In the genomic region with DNA sequence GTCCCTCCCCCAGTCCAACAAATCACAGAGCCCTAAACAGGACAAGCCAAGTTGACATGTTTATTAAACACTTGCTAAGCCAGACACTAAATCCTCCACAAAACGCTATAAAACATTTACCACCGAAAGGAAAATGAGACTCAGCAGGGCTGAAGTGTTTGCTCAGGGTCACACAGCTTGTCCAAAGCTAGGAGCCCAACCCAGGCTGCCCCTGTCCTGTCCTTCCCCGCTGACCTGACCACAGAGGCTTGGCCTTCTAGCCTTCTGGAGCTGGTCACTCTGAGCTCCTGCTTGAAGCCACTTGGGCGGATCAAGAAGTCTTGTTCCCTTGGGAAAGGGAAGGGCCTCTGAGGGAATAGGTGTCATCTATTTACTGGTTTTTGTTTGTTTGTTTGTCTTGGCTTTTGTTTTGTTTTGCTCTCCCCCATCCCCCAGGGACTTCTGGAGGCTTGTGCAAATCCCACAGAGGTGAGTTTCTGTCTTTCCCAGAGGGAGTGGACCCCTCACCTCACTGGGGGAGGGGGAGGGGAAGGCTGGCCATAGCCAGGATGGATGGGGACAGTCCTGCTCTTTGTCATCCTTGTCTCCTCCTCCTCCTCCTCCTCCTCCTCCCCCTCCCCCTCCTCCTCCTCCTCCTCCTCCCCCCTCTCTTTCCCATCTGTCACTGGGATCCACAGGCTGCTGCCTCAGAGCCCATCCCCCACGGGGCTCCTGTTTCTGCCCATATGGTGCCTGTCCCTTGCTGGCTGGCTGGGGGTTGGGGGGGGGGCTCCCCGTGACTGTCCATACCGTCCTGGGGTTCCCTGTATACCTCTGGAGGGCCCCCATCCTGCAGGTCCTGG, we compare ENCODE assay signal across 8 mouse cellular contexts. TPM values are rescaled to one million over a fixed set of nuclear protein-coding genes. Genes with fewer than 3 reads are reported as not detected.
DNase-seq lines count a peak whose midpoint lies in the region; ATAC-seq and TF ChIP-seq lines count a peak whose summit lies in the region.

No protein-coding gene starts in this region.

- H3K4me2 ChIP-seq in midbrain, embryonic 16.5 days (ENCODE audit: low read length): no peak overlapping the region
- no peak overlapping the region; the same call in 1 of the 2 replicates for H3K4me2 ChIP-seq in embryonic facial prominence, embryonic 11.5 days (ENCODE audit: low read depth, low read length)
- peak overlapping the region; percentile 66 for H3K4me2 ChIP-seq in intestine, embryonic 14.5 days (ENCODE audit: low read length)

- TF ChIP-seq CTCF in small intestine, adult 2 months (IDR thresholded peaks at IDR 0.05; ENCODE audit: extremely low read depth, insufficient read length, insufficient replicate concordance, low read depth, low read length): no peak

- H3K4me3 ChIP-seq in midbrain, embryonic 10.5 days: peak overlapping the region; percentile 72
- H3K4me3 ChIP-seq in midbrain, embryonic 16.5 days (ENCODE audit: low read depth, low read length): no peak overlapping the region
- H3K4me3 ChIP-seq in embryonic facial prominence, embryonic 11.5 days (ENCODE audit: low read depth, low read length): no peak overlapping the region
- H3K4me3 ChIP-seq in intestine, embryonic 14.5 days (ENCODE audit: low read depth, low read length): peak overlapping the region; percentile 65
- H3K4me3 ChIP-seq in small intestine, adult 2 months (ENCODE audit: low read depth, low read length): no peak overlapping the region

- H3K9me3 ChIP-seq in midbrain, embryonic 10.5 days (replicated peaks): no peaks in the 10 kb centered on the region
- no peaks in the 10 kb centered on the region for H3K9me3 ChIP-seq in midbrain, embryonic 16.5 days (replicated peaks; ENCODE audit: control insufficient read depth, low read length, poor library complexity, severe bottlenecking)
- no peaks in the 10 kb centered on the region for H3K9me3 ChIP-seq in embryonic facial prominence, embryonic 11.5 days (replicated peaks; ENCODE audit: control insufficient read depth, low read length)
- no peaks in the 10 kb centered on the region for H3K9me3 ChIP-seq in intestine, embryonic 14.5 days (ENCODE audit: control insufficient read depth, low read length)

- no peak for TF ChIP-seq POLR2A in small intestine, adult 2 months (IDR thresholded peaks at IDR 0.05; ENCODE audit: low read depth, low read length)

- H3K4me1 ChIP-seq in midbrain, embryonic 10.5 days: peaks cover 59% of the 10 kb centered on the region
- H3K4me1 ChIP-seq in midbrain, embryonic 16.5 days (ENCODE audit: control insufficient read depth, insufficient read depth, low read length): peaks cover 9% of the 10 kb centered on the region
- peaks cover 13% of the 10 kb centered on the region for H3K4me1 ChIP-seq in embryonic facial prominence, embryonic 11.5 days (ENCODE audit: control insufficient read depth, insufficient read depth, low read length)
- peaks cover 39% of the 10 kb centered on the region for H3K4me1 ChIP-seq in intestine, embryonic 14.5 days (replicated peaks; ENCODE audit: control insufficient read depth, insufficient read depth, low read length)
- peaks cover 17% of the 10 kb centered on the region for H3K4me1 ChIP-seq in small intestine, adult 2 months (ENCODE audit: control insufficient read depth, insufficient read depth, insufficient read length, low read length)

- DNase-seq in midbrain, embryonic 10.5 days (ENCODE audit: low spot score): peak; percentile 68
- no peak for DNase-seq in embryonic facial prominence, embryonic 11.5 days (ENCODE audit: low spot score)
- DNase-seq in intestine, embryonic 14.5 days (ENCODE audit: low spot score): no peak
- DNase-seq in adrenal gland, postnatal 36 days: no peak
- no peak for DNase-seq in frontal cortex, postnatal 10 days (ENCODE audit: low spot score in 2 of 2)

- ATAC-seq in midbrain, embryonic 16.5 days: no peak
- ATAC-seq in embryonic facial prominence, embryonic 11.5 days (replicated peaks; ENCODE audit: insufficient number of reproducible peaks, low FRiP score, low TSS enrichment, low read depth): 0 out of 2 replicates have a peak, but pooled peaks have one; percentile 20
- ATAC-seq in intestine, embryonic 14.5 days (replicated peaks; ENCODE audit: low FRiP score, low TSS enrichment, low read depth): no peak
- ATAC-seq in granulocyte monocyte progenitor cell, adult 5-6 weeks (replicated peaks; ENCODE audit: poor library complexity, severe bottlenecking): no peak

- H3K27ac ChIP-seq in midbrain, embryonic 10.5 days (replicated peaks): peak overlapping the region; percentile 87
- no peak overlapping the region for H3K27ac ChIP-seq in midbrain, embryonic 16.5 days (ENCODE audit: low read length)
- peak overlapping the region; percentile 22; the same call in 1 of the 2 replicates for H3K27ac ChIP-seq in embryonic facial prominence, embryonic 11.5 days (replicated peaks; ENCODE audit: low read depth, low read length)
- peak overlapping the region; percentile 91 for H3K27ac ChIP-seq in intestine, embryonic 14.5 days (ENCODE audit: low read depth)
- peak overlapping the region; percentile 62; the same call in 1 of the 2 replicates for H3K27ac ChIP-seq in small intestine, adult 2 months (ENCODE audit: insufficient read depth, low read depth, low read length)

- WGBS in midbrain, embryonic 10.5 days: 21% methylated on average over 7 of the region's 7 CpGs
- WGBS in midbrain, embryonic 16.5 days: 21% methylated on average over 6 of the region's 7 CpGs
- WGBS in embryonic facial prominence, embryonic 11.5 days: 30% methylated on average over 7 of the region's 7 CpGs
- 12% methylated on average over 7 of the region's 7 CpGs for WGBS in intestine, embryonic 14.5 days
- WGBS in small intestine, adult 2 months: 61% methylated on average over 7 of the region's 7 CpGs

- H3K27me3 ChIP-seq in midbrain, embryonic 10.5 days (ENCODE audit: low read depth, poor library complexity, severe bottlenecking): peaks cover 38% of the 10 kb centered on the region
- no peaks in the 10 kb centered on the region for H3K27me3 ChIP-seq in midbrain, embryonic 16.5 days (ENCODE audit: control insufficient read depth, insufficient read depth, low read depth, low read length)
- H3K27me3 ChIP-seq in embryonic facial prominence, embryonic 11.5 days (ENCODE audit: control insufficient read depth, insufficient read depth, low read length): no peaks in the 10 kb centered on the region
- no peaks in the 10 kb centered on the region for H3K27me3 ChIP-seq in intestine, embryonic 14.5 days (replicated peaks; ENCODE audit: control insufficient read depth, insufficient read depth, low read length)
- no peaks in the 10 kb centered on the region for H3K27me3 ChIP-seq in small intestine, adult 2 months (ENCODE audit: control insufficient read depth, insufficient read depth, low read length)

- no peaks in the 10 kb centered on the region for H3K36me3 ChIP-seq in midbrain, embryonic 10.5 days
- H3K36me3 ChIP-seq in midbrain, embryonic 16.5 days (ENCODE audit: control insufficient read depth, insufficient read depth, low read length): no peaks in the 10 kb centered on the region
- no peaks in the 10 kb centered on the region for H3K36me3 ChIP-seq in embryonic facial prominence, embryonic 11.5 days (replicated peaks; ENCODE audit: control insufficient read depth, insufficient read depth, low read depth, low read length)
- H3K36me3 ChIP-seq in intestine, embryonic 14.5 days (ENCODE audit: control insufficient read depth, insufficient read depth, low read length): no peaks in the 10 kb centered on the region
- H3K36me3 ChIP-seq in small intestine, adult 2 months (ENCODE audit: control insufficient read depth, insufficient read depth, low read length): no peaks in the 10 kb centered on the region

- no peak overlapping the region for H3K9ac ChIP-seq in midbrain, embryonic 16.5 days (ENCODE audit: low read depth, low read length)
- H3K9ac ChIP-seq in embryonic facial prominence, embryonic 11.5 days (replicated peaks; ENCODE audit: low read length): peak overlapping the region; percentile 44; the same call in 1 of the 2 replicates
- peak overlapping the region; percentile 31 for H3K9ac ChIP-seq in intestine, embryonic 14.5 days (ENCODE audit: low read length)

RNA-seq across cellular contexts. Expression of a gene that starts 2.7 kb away (rescaled TPM):
- polyA plus RNA-seq in midbrain, embryonic 10.5 days (2016; fragmentation: Nextera tagmentation; extraction: Ambion mirVana): 21.9 and 22.2 TPM in 2 replicates
- polyA plus RNA-seq in midbrain, embryonic 16.5 days (2015; fragmentation: Nextera tagmentation; extraction: Ambion mirVana): 2.5 and 2.7 TPM in 2 replicates
- 18.0 and 21.0 TPM in 2 replicates for polyA plus RNA-seq in embryonic facial prominence, embryonic 11.5 days (2014; fragmentation: Nextera tagmentation; extraction: Ambion mirVana)
- polyA plus RNA-seq in intestine, embryonic 14.5 days (2014; fragmentation: Nextera tagmentation; extraction: Ambion mirVana): 59.7 and 66.5 TPM in 2 replicates
- polyA plus RNA-seq in small intestine, adult 2 months (2012; rRNA removed): 34.1 and 57.4 TPM in 2 replicates
- 1 to 10 TPM; 3.6 to 4.9 TPM for total RNA-seq in adrenal gland, postnatal 36 days (2021)
- total RNA-seq in granulocyte monocyte progenitor cell, adult 5-6 weeks (2014; fragmentation: Nextera tagmentation): not detected in 2 replicates
- not detected in 2 replicates for total RNA-seq in granulocyte monocyte progenitor cell, adult 5-6 weeks (2017)

RNA-seq across cellular contexts. Expression of a gene that starts 10.1 kb away (rescaled TPM):
- polyA plus RNA-seq in midbrain, embryonic 10.5 days (2016; fragmentation: Nextera tagmentation; extraction: Ambion mirVana): 20.5 and 20.8 TPM in 2 replicates
- polyA plus RNA-seq in midbrain, embryonic 16.5 days (2015; fragmentation: Nextera tagmentation; extraction: Ambion mirVana): 81.2 and 89.7 TPM in 2 replicates
- polyA plus RNA-seq in embryonic facial prominence, embryonic 11.5 days (2014; fragmentation: Nextera tagmentation; extraction: Ambion mirVana): 71.4 and 84.5 TPM in 2 replicates
- polyA plus RNA-seq in intestine, embryonic 14.5 days (2014; fragmentation: Nextera tagmentation; extraction: Ambion mirVana): 470 and 522 TPM in 2 replicates
- polyA plus RNA-seq in small intestine, adult 2 months (2012; rRNA removed): 663 and 1,754 TPM in 2 replicates
- 10 to 100 TPM; 28.7 to 48.2 TPM for total RNA-seq in adrenal gland, postnatal 36 days (2021)
- total RNA-seq in granulocyte monocyte progenitor cell, adult 5-6 weeks (2014; fragmentation: Nextera tagmentation): 45.1 and 55.0 TPM in 2 replicates
- total RNA-seq in granulocyte monocyte progenitor cell, adult 5-6 weeks (2017): 24.4 and 29.9 TPM in 2 replicates

RNA-seq across cellular contexts. Expression of a gene that starts 11.9 kb away (rescaled TPM):
- 38.8 and 55.4 TPM in 2 replicates for polyA plus RNA-seq in midbrain, embryonic 10.5 days (2016; fragmentation: Nextera tagmentation; extraction: Ambion mirVana)
- polyA plus RNA-seq in midbrain, embryonic 16.5 days (2015; fragmentation: Nextera tagmentation; extraction: Ambion mirVana): 223 and 226 TPM in 2 replicates
- 19.8 and 27.9 TPM in 2 replicates for polyA plus RNA-seq in embryonic facial prominence, embryonic 11.5 days (2014; fragmentation: Nextera tagmentation; extraction: Ambion mirVana)
- polyA plus RNA-seq in intestine, embryonic 14.5 days (2014; fragmentation: Nextera tagmentation; extraction: Ambion mirVana): 7.4 and 8.8 TPM in 2 replicates
- 0.47 and 0.53 TPM in 2 replicates for polyA plus RNA-seq in small intestine, adult 2 months (2012; rRNA removed)
- total RNA-seq in adrenal gland, postnatal 36 days (2021): 1 to 10 TPM; 2.7 to 3.0 TPM
- total RNA-seq in granulocyte monocyte progenitor cell, adult 5-6 weeks (2014; fragmentation: Nextera tagmentation): not detected in 2 replicates
- total RNA-seq in granulocyte monocyte progenitor cell, adult 5-6 weeks (2017): 0.22 TPM in 1 of 2 replicates, not detected in the other

RNA-seq across cellular contexts. Expression of a gene that starts 43.6 kb away (rescaled TPM):
- polyA plus RNA-seq in midbrain, embryonic 10.5 days (2016; fragmentation: Nextera tagmentation; extraction: Ambion mirVana): 4.2 and 4.7 TPM in 2 replicates
- polyA plus RNA-seq in midbrain, embryonic 16.5 days (2015; fragmentation: Nextera tagmentation; extraction: Ambion mirVana): 0.46 and 1.5 TPM in 2 replicates
- 1.5 and 2.6 TPM in 2 replicates for polyA plus RNA-seq in embryonic facial prominence, embryonic 11.5 days (2014; fragmentation: Nextera tagmentation; extraction: Ambion mirVana)
- 76.9 and 111 TPM in 2 replicates for polyA plus RNA-seq in intestine, embryonic 14.5 days (2014; fragmentation: Nextera tagmentation; extraction: Ambion mirVana)
- polyA plus RNA-seq in small intestine, adult 2 months (2012; rRNA removed): 287 and 852 TPM in 2 replicates
- total RNA-seq in adrenal gland, postnatal 36 days (2021): 1 to 10 TPM; 2.7 to 3.3 TPM
- not detected in 2 replicates for total RNA-seq in granulocyte monocyte progenitor cell, adult 5-6 weeks (2014; fragmentation: Nextera tagmentation)
- total RNA-seq in granulocyte monocyte progenitor cell, adult 5-6 weeks (2017): 0.99 TPM in 1 of 2 replicates, not detected in the other

RNA-seq across cellular contexts. Expression of a gene that starts 53.7 kb away (rescaled TPM):
- polyA plus RNA-seq in midbrain, embryonic 10.5 days (2016; fragmentation: Nextera tagmentation; extraction: Ambion mirVana): 106 and 111 TPM in 2 replicates
- 95.7 and 109 TPM in 2 replicates for polyA plus RNA-seq in midbrain, embryonic 16.5 days (2015; fragmentation: Nextera tagmentation; extraction: Ambion mirVana)
- polyA plus RNA-seq in embryonic facial prominence, embryonic 11.5 days (2014; fragmentation: Nextera tagmentation; extraction: Ambion mirVana): 86.1 and 90.5 TPM in 2 replicates
- polyA plus RNA-seq in intestine, embryonic 14.5 days (2014; fragmentation: Nextera tagmentation; extraction: Ambion mirVana): 94.3 and 97.3 TPM in 2 replicates
- 41.8 and 49.8 TPM in 2 replicates for polyA plus RNA-seq in small intestine, adult 2 months (2012; rRNA removed)
- total RNA-seq in adrenal gland, postnatal 36 days (2021): 10 to 100 TPM; 46.9 to 49.2 TPM
- 57.1 and 86.7 TPM in 2 replicates for total RNA-seq in granulocyte monocyte progenitor cell, adult 5-6 weeks (2014; fragmentation: Nextera tagmentation)
- total RNA-seq in granulocyte monocyte progenitor cell, adult 5-6 weeks (2017): 33.1 and 33.4 TPM in 2 replicates

Comparison
In these comparisons a context has a peak if more than half of its experiments do, and no peak if none do; other contexts are left out.
1. H3K4me3 ChIP-seq: peak in midbrain, embryonic 10.5 days (single experiment) and intestine, embryonic 14.5 days (single experiment); none in midbrain, embryonic 16.5 days (single experiment), embryonic facial prominence, embryonic 11.5 days (single experiment) and small intestine, adult 2 months (single experiment).